Mouse (Mus musculus): ENCODE data around the gene Kif5a. TPM values are rescaled to one million over a fixed set of nuclear protein-coding genes. Genes with fewer than 3 reads are reported as not detected.

Gene Kif5a
- polyA plus RNA-seq, 1 experiment from 2014 or later, result 114 TPM

DNA sequence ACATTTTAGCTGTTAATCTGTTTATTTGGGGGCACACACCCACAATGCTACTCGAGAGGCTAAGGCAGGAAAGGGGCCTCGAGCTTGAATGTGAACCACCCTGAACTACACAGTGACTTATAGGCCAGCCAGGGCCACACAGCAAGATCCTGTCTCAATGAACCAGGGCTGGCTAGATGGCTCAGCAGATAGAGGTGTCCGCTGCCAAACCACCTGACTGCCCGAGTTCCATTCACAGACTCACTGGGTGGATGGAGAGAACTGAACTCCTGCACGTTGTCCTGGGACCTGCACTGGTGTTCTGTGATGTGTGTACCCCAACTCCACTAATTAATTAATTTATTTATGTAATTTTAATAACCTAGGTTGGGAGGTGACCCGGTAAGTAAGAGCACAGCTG lies 5.4 kb downstream of the Kif5a start:
- Histone ChIP-seq H3K4me1 (replicated peaks) (peaks cover 60% of the 10 kb centered on the region), H3K4me2 (no peak overlapping the region), H3K9ac (no peak overlapping the region), H3K4me3 (no peak overlapping the region), H3K27me3 (no peaks in the 10 kb centered on the region), H3K27ac (replicated peaks) (no peak overlapping the region), H3K9me3 (no peaks in the 10 kb centered on the region), H3K36me3 (peaks cover 2% of the 10 kb centered on the region; the same call in 1 of the 2 replicates)
- WGBS, result 86% methylated on average over 6 of the region's 6 CpGs
- ATAC-seq (ENCODE audit: low FRiP score, low read depth), result no peak

DNA sequence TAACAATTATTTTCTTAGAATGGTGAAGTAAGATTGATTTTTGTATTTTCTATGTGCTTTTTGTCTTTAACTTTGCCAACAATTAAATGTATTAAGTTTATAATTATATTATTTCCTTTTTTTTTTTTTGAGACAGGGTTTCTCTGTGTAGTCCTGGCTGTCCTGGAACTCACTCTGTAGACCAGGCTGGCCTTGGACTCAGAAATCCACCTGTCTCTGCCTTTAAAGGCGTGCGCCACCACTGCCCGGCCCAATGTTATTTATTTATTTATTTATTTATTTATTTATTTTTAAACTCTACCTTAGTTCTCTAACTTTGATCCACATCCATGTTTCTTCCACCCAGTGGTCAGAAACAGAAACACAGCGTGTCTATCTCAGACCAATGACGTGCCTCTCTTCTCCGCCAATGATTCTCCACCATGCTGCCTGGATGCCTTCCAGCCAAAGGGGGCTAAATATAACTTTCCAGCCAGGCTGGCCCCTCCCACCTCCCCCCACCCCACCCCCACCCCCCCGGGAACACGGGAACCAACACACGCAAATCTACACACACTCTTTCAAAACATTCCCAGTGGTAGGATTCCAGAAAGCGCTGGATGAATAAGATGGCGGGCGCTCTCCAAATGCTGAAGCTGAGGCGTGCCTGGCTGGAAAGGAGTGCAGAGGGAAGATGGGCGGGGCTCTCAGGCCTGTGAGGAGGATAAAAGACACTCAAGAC lies 7.4 kb downstream of the Kif5a start:
- Histone ChIP-seq H3K36me3 (peaks cover 2% of the 10 kb centered on the region; the same call in 1 of the 2 replicates), H3K4me1 (replicated peaks) (peaks cover 51% of the 10 kb centered on the region), H3K9ac (no peak overlapping the region), H3K9me3 (no peaks in the 10 kb centered on the region), H3K27ac (replicated peaks) (no peak overlapping the region), H3K4me2 (peak overlapping the region; percentile 32), H3K27me3 (no peaks in the 10 kb centered on the region), H3K4me3 (no peak overlapping the region)
- 23% methylated on average over 14 of the region's 14 CpGs for WGBS
- ATAC-seq (ENCODE audit: low FRiP score, low read depth), result peak; percentile 36; the same call in 1 of the 2 replicates

- Histone ChIP-seq H3K9ac (no peak overlapping the region), H3K27ac (replicated peaks) (no peak overlapping the region), H3K4me3 (no peak overlapping the region), H3K4me2 (no peak overlapping the region), H3K36me3 (peaks cover 19% of the 10 kb centered on the region), H3K9me3 (no peaks in the 10 kb centered on the region), H3K4me1 (replicated peaks) (peaks cover 2% of the 10 kb centered on the region; the same call in 1 of the 2 replicates), H3K27me3 (no peaks in the 10 kb centered on the region)
- no peak for ATAC-seq (ENCODE audit: low FRiP score, low read depth)
- 91% methylated on average over 5 of the region's 5 CpGs for WGBS
These were observed 12.3 kb downstream of the Kif5a start for GRCm38 (mm10) chr10:127250810-127251209.

GRCm38 (mm10) chr10:127238241-127238824 lies 24.8 kb downstream of the Kif5a start:
- 68% methylated on average over 18 of the region's 18 CpGs for WGBS
- no peaks in the 10 kb centered on the region for H3K27me3 ChIP-seq
- no peak overlapping the region for H3K4me3 ChIP-seq
- ATAC-seq (ENCODE audit: low FRiP score, low read depth), result no peak
- H3K36me3 ChIP-seq, result peaks cover 77% of the 10 kb centered on the region
- H3K27ac ChIP-seq (replicated peaks), result no peak overlapping the region
- no peak overlapping the region for H3K9ac ChIP-seq
- no peaks in the 10 kb centered on the region for H3K4me1 ChIP-seq (replicated peaks)
- H3K9me3 ChIP-seq, result no peaks in the 10 kb centered on the region
- no peak overlapping the region for H3K4me2 ChIP-seq

DNA sequence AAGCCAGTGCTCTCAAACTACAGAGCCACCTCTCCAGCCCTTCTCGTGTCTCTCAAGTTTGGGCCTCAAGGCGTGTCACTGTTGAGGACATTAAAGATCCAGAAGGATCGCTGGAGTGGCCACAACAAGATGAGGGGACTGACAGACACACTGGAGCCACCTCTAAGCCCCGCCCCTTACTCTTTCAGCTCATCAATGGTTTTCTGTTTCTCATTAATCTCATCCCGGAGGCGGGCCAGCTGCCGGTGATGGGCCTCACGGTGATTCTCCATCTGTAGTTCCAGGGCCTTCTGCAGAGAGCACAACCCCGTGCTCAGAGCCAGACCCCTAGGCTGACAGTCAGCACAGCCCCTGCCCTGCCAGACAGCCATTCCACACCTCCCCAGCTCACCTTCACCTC lies 26.6 kb downstream of the Kif5a start:
- H3K9ac ChIP-seq, result no peak overlapping the region
- H3K9me3 ChIP-seq, result no peaks in the 10 kb centered on the region
- WGBS, result 33% methylated on average over 9 of the region's 9 CpGs
- no peak; the same call in 1 of the 2 replicates for ATAC-seq (ENCODE audit: low FRiP score, low read depth)
- no peak overlapping the region for H3K4me3 ChIP-seq
- H3K4me2 ChIP-seq, result no peak overlapping the region
- no peak overlapping the region for H3K27ac ChIP-seq (replicated peaks)
- peaks cover 74% of the 10 kb centered on the region for H3K36me3 ChIP-seq
- H3K27me3 ChIP-seq, result no peaks in the 10 kb centered on the region
- H3K4me1 ChIP-seq (replicated peaks), result no peaks in the 10 kb centered on the region

GRCm38 (mm10) chr10:127233141-127233540 lies 30.0 kb downstream of the Kif5a start:
- WGBS, result 81% methylated on average over 9 of the region's 9 CpGs

GRCm38 (mm10) chr10:127231741-127232140 lies 31.4 kb downstream of the Kif5a start:
- no peak for ATAC-seq (ENCODE audit: low FRiP score, low read depth)
- WGBS, result 81% methylated on average over 14 of the region's 14 CpGs
- Histone ChIP-seq H3K36me3 (peaks cover 69% of the 10 kb centered on the region), H3K9me3 (no peaks in the 10 kb centered on the region), H3K4me1 (replicated peaks) (no peaks in the 10 kb centered on the region), H3K27ac (replicated peaks) (no peak overlapping the region), H3K4me3 (no peak overlapping the region), H3K27me3 (no peaks in the 10 kb centered on the region), H3K9ac (no peak overlapping the region), H3K4me2 (no peak overlapping the region)

More at GRCm38 (mm10) chr10:127233141-127233540, 30.0 kb downstream of the Kif5a start:
- H3K9me3 ChIP-seq, result no peaks in the 10 kb centered on the region
- ATAC-seq (ENCODE audit: low FRiP score, low read depth), result no peak
- no peaks in the 10 kb centered on the region for H3K27me3 ChIP-seq
- peaks cover 73% of the 10 kb centered on the region for H3K36me3 ChIP-seq
- no peak overlapping the region for H3K4me2 ChIP-seq
- no peak overlapping the region for H3K9ac ChIP-seq
- H3K4me3 ChIP-seq, result no peak overlapping the region
- no peak overlapping the region for H3K27ac ChIP-seq (replicated peaks)
- no peaks in the 10 kb centered on the region for H3K4me1 ChIP-seq (replicated peaks)

DNA sequence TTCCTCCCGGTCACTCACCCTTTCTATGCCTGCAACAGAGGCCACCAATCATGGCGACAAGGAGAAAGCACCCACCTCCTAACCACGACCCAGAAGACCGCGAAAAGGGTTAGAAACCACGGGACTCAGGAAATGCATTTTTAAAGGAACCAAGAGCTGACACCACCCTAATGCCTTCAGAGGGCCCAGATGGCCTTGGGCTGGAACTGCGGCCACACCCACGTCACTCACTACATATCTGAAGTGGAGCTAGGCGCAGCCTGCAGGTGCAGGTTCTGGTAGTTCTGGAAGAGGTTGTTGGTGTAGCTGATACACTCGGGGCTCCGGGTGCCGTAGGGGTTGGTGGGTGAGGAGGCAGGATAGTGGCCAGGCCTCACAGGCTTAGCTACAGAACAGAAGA lies 32.5 kb downstream of the Kif5a start:
- no peak for ATAC-seq (ENCODE audit: low FRiP score, low read depth)
- Histone ChIP-seq H3K27me3 (no peaks in the 10 kb centered on the region), H3K4me3 (no peak overlapping the region), H3K4me1 (replicated peaks) (no peaks in the 10 kb centered on the region), H3K9ac (no peak overlapping the region), H3K4me2 (no peak overlapping the region), H3K27ac (replicated peaks) (no peak overlapping the region), H3K36me3 (peaks cover 64% of the 10 kb centered on the region), H3K9me3 (no peaks in the 10 kb centered on the region)
- 92% methylated on average over 12 of the region's 12 CpGs for WGBS

- H3K4me1 ChIP-seq (replicated peaks), result no peaks in the 10 kb centered on the region
- no peaks in the 10 kb centered on the region for H3K27me3 ChIP-seq
- no peak for ATAC-seq (ENCODE audit: low FRiP score, low read depth)
- H3K36me3 ChIP-seq, result peaks cover 59% of the 10 kb centered on the region
- H3K9ac ChIP-seq, result no peak overlapping the region
- no peaks in the 10 kb centered on the region for H3K9me3 ChIP-seq
- H3K4me3 ChIP-seq, result no peak overlapping the region
- H3K4me2 ChIP-seq, result no peak overlapping the region
- H3K27ac ChIP-seq (replicated peaks), result no peak overlapping the region
- 29% methylated on average over 4 of the region's 4 CpGs for WGBS
These were observed 34.3 kb downstream of the Kif5a start for GRCm38 (mm10) chr10:127228897-127229296.

GRCm38 (mm10) chr10:127227163-127227562 lies 36.0 kb downstream of the Kif5a start:
- Histone ChIP-seq H3K9ac (no peak overlapping the region), H3K9me3 (no peaks in the 10 kb centered on the region), H3K4me2 (no peak overlapping the region), H3K27me3 (no peaks in the 10 kb centered on the region), H3K36me3 (peaks cover 44% of the 10 kb centered on the region), H3K27ac (replicated peaks) (no peak overlapping the region), H3K4me3 (no peak overlapping the region), H3K4me1 (replicated peaks) (no peaks in the 10 kb centered on the region)
- ATAC-seq (ENCODE audit: low FRiP score, low read depth), result no peak
- WGBS, result 87% methylated on average over 8 of the region's 8 CpGs

- WGBS, result 74% methylated on average over 8 of the region's 8 CpGs
These were observed 36.7 kb downstream of the Kif5a start for GRCm38 (mm10) chr10:127226318-127226895.

DNA sequence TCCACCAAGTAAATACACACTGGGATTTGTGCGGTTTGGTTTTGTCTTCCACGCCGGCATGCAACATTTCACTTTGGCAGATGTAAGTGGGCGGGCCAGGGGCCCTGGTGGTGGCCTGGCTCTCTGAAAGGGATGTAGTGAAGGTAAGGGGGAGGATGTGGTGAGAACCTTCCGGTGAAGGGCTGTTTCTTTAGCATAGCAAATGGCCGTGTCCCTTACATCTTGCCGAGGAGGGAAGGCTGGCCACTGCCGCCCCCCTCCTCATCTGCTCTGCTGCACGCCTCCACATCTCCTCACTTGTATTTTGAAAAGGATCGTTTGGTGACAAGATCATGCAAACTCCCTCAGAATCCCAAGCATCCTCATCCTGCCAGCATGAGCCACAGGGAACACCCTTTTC lies 37.4 kb downstream of the Kif5a start:
- H3K27ac ChIP-seq (replicated peaks), result no peak overlapping the region
- 22% methylated on average over 10 of the region's 10 CpGs for WGBS
- no peaks in the 10 kb centered on the region for H3K9me3 ChIP-seq
- H3K4me2 ChIP-seq, result no peak overlapping the region
- H3K36me3 ChIP-seq, result peaks cover 33% of the 10 kb centered on the region
- ATAC-seq (ENCODE audit: low FRiP score, low read depth), result no peak
- no peaks in the 10 kb centered on the region for H3K4me1 ChIP-seq (replicated peaks)
- no peaks in the 10 kb centered on the region for H3K27me3 ChIP-seq
- no peak overlapping the region for H3K4me3 ChIP-seq
- no peak overlapping the region for H3K9ac ChIP-seq

More at GRCm38 (mm10) chr10:127226318-127226895, 36.7 kb downstream of the Kif5a start:
- Histone ChIP-seq H3K27ac (replicated peaks) (no peak overlapping the region), H3K9ac (no peak overlapping the region), H3K4me1 (replicated peaks) (no peaks in the 10 kb centered on the region), H3K36me3 (peaks cover 40% of the 10 kb centered on the region), H3K9me3 (no peaks in the 10 kb centered on the region), H3K27me3 (no peaks in the 10 kb centered on the region), H3K4me2 (no peak overlapping the region), H3K4me3 (no peak overlapping the region)
- no peak for ATAC-seq (ENCODE audit: low FRiP score, low read depth)

Data from hindbrain, embryonic 15.5 days (tissue).